Mouse (Mus musculus) heart, embryonic 13.5 days (tissue): ENCODE results near the gene Diras1. TPM values are rescaled to one million over a fixed set of nuclear protein-coding genes. Genes with fewer than 3 reads are reported as not detected.
"Not testable (repeated sequence)": the region's sequence is repeated elsewhere in the genome, so short reads cannot be mapped to it uniquely, and the experiment has no call there.

Experiments
- ATAC-seq: fragments of 200-750 bp; cut with Nextera tagmentation; 2 replicates; pipeline ENCODE4 v1.8.0; 2017; ENCODE audit warnings: moderate TSS enrichment; ENCODE audit not compliant: insufficient number of reproducible peaks, low FRiP score, low TSS enrichment; ENCODE audit errors: extremely low read depth
- H3K27ac ChIP-seq: fragments of 300-500 bp; sonication (generic); replicated peaks from 2 replicates; pipeline ENCODE4 v1.5.1; 2015; ENCODE audit warnings: moderate library complexity, mild to moderate bottlenecking, inconsistent platforms
- H3K27me3 ChIP-seq: fragments of 300-500 bp; sonication (generic); replicated peaks from 2 replicates; pipeline ENCODE4 v1.6.1; 2015; ENCODE audit warnings: mild to moderate bottlenecking, inconsistent platforms
- H3K36me3 ChIP-seq: fragments of 300-500 bp; sonication (generic); 2 replicates; pipeline ENCODE4 v1.6.1; 2015; ENCODE audit warnings: mild to moderate bottlenecking, inconsistent platforms
- H3K4me1 ChIP-seq: fragments of 300-500 bp; sonication (generic); 2 replicates; pipeline ENCODE4 v1.6.1; 2015; ENCODE audit warnings: inconsistent platforms
- H3K4me2 ChIP-seq: fragments of 300-500 bp; sonication (generic); 2 replicates; pipeline ENCODE4 v1.6.1; 2015; ENCODE audit warnings: inconsistent platforms, mild to moderate bottlenecking, moderate library complexity
- H3K4me3 ChIP-seq: fragments of 300-500 bp; sonication (generic); 2 replicates; pipeline ENCODE4 v1.5.1; 2015; ENCODE audit warnings: moderate library complexity, mild to moderate bottlenecking, inconsistent platforms
- H3K9ac ChIP-seq: fragments of 300-500 bp; sonication (generic); 2 replicates; pipeline ENCODE4 v1.6.1; 2015; ENCODE audit warnings: inconsistent platforms, mild to moderate bottlenecking, moderate library complexity
- H3K9me3 ChIP-seq: fragments of 300-500 bp; sonication (generic); 2 replicates; pipeline ENCODE4 v1.6.1; 2016; ENCODE audit warnings: inconsistent platforms
- WGBS: fragments of 180-500 bp; shearing (Covaris S2); methylation state at CpG from one replicate; pipeline ENCODE4 v1.1.7; 2015; ENCODE audit warnings: mixed read lengths; 5-methylcytosine and 5-hydroxymethylcytosine counted together
- polyA plus RNA-seq: library from polyadenylated mRNA; unstranded; fragments of >200 nt; fragmentation: Nextera tagmentation; extraction: Ambion mirVana; gene quantifications from 2 replicates; pipeline ENCODE4 v1.2.1, GENCODE M21; 2015

The Diras1 gene
- 0.06 and 0.07 TPM in 2 replicates for polyA plus RNA-seq

DNA sequence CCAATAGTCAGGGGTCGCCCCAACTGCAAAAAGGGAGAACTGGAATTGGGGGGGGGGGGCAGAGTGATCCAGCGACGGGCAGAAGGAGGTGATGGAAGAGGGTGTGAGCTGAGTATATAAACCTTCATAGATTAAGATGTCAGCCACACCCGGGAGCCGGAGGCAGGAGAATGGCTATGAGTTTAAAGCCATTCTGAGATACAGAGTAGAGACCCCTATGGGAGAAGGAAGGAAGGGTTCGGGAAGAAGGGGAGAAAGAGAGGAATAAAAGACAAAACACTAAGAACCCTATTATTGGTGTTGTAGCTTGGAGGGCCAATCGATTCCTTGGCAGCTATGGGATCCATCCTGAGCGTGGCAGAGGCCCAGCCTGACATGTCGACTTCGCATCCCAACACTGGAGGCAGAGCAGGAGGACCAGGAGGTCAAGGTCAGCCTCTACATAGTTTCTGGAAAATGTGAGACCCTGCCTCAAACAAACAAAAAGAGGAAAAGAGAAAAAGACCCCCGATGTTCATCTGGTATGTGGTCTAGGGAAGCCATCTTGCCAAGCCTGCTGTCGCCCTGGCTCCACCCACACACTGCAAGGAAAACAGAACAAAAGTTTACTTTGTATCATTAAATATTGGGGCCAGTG lies at the start of gene Diras1:
Gene Diras1, minus strand, starts transcription at position 24 of the 637 bp plus-strand sequence.
- Histone ChIP-seq H3K36me3 (peaks cover 11% of the 10 kb centered on the region), H3K4me1 (peaks cover 18% of the 10 kb centered on the region), H3K4me3 (peak within 1 kb of the TSS; percentile 36), H3K27ac (no peak within 1 kb of the TSS), H3K27me3 (peaks cover 59% of the 10 kb centered on the region), H3K4me2 (peak within 1 kb of the TSS; percentile 57), H3K9me3 (no peaks in the 10 kb centered on the region), H3K9ac (no peak within 1 kb of the TSS)
- ATAC-seq = no peak
- 44% methylated on average over 12 of the region's 12 CpGs for WGBS

DNA sequence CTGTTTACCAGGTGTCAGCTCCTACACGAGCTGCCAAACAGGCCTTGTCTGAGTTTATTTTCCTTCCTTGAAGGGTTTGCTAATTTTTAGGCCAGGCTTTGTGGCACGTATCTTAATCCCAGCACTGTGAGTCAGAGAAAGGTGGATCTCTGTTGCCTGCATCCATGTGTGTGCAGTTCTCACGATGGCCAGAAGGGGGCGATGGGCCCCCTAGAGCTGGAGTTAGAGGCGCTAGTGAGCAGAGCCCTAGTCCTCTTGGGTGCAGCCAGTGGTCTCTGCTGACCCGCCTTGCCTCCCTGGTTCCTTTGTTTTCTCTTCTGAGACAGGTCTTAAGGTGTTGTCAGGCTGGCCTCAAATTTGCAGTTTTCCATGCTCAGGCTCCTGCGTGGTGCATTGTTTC lies 48.0 kb upstream of the Diras1 start:
- ATAC-seq = no peak
- Histone ChIP-seq H3K4me3 (no peak overlapping the region), H3K27me3 (no peaks in the 10 kb centered on the region), H3K4me2 (no peak overlapping the region), H3K4me1 (peaks cover 12% of the 10 kb centered on the region), H3K9ac (no peak overlapping the region), H3K36me3 (peaks cover 48% of the 10 kb centered on the region), H3K27ac (no peak overlapping the region), H3K9me3 (no peaks in the 10 kb centered on the region)
- 60% methylated on average over 7 of the region's 7 CpGs for WGBS

DNA sequence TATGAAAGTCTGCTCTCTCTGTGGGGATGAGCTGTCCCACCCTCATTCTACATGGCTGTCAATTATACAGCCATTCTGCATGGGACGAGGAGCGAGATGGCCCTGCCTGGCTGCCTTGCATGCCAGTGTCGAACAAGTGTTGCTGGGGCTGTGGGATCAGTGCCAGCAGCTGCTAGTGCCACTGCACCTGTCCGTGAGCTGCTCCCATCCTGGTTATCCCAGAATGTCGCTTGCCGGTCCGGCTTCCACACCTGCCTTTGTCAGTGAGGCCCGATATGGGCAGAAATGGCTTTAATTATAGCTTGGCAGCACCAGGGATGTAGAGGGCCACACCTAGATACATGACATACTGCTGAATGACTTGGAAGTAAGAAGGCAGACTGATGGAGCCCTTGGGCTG lies 46.8 kb upstream of the Diras1 start:
- no peak for ATAC-seq
- no peak overlapping the region for H3K4me3 ChIP-seq
- H3K4me2 ChIP-seq = no peak overlapping the region
- 87% methylated on average over 8 of the region's 8 CpGs for WGBS
- H3K9ac ChIP-seq = 0 out of 2 replicates have a peak overlapping the region, but pooled peaks have one; percentile 10
- no peak overlapping the region for H3K27ac ChIP-seq
- H3K4me1 ChIP-seq = peaks cover 12% of the 10 kb centered on the region
- no peaks in the 10 kb centered on the region for H3K9me3 ChIP-seq
- no peaks in the 10 kb centered on the region for H3K27me3 ChIP-seq
- H3K36me3 ChIP-seq = peaks cover 36% of the 10 kb centered on the region

DNA sequence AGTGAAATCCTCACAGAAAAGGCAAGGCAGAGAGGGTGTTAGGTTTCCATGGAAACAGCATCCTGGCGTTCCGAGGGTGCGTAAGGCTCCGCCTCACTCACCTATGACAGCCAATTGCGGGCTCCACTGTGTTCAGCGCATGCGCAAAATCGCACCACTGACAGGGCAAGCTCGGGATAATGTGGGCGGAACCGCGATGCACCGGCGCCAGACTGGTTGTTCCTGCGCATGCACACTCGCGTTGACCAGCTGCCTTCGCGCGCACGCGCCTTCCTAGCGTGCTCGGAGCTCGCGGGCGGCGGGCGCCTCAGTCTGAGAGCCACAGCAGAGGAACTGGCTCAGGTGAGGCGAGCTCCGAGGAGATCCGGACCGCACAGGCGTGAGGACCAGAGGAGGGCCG lies 44.4 kb upstream of the Diras1 start, which contains the start of gene Thop1:
Gene Thop1, plus strand, starts transcription at position 200 of the 400 bp plus-strand sequence.
- H3K27me3 ChIP-seq = no peaks in the 10 kb centered on the region
- peaks cover 12% of the 10 kb centered on the region for H3K4me1 ChIP-seq
- peaks cover 22% of the 10 kb centered on the region for H3K36me3 ChIP-seq
- 0% methylated on average over 35 of the region's 35 CpGs for WGBS
- H3K4me3 ChIP-seq = peak within 1 kb of the TSS; percentile 69
- peak within 1 kb of the TSS; percentile 78 for H3K4me2 ChIP-seq
- peak within 1 kb of the TSS; percentile 93 for H3K9ac ChIP-seq
- no peak within 1 kb of the TSS for H3K27ac ChIP-seq
- no peaks in the 10 kb centered on the region for H3K9me3 ChIP-seq
- ATAC-seq = peak; percentile 85

DNA sequence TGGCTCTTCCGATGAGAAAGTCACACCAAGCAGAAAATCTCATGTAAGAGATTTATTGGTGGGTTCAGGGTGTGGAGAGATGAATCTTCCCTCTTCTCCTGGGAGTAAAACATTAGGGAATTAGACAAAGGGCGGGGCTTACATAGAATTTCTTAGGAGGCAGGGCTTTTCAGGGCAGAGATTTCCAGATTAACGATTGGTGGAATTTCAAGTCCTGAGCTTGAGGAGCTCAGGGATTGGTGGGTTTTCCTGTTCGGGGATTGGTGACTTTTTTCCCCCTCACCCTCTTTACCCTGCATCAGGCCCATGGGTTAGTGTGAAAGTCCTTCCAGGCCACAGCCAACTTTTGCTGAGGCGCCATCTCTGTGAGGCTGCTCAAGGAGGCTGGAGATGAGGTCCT lies 43.2 kb upstream of the Diras1 start:
- peaks cover 11% of the 10 kb centered on the region for H3K36me3 ChIP-seq
- no peak overlapping the region for H3K27ac ChIP-seq
- peaks cover 12% of the 10 kb centered on the region for H3K4me1 ChIP-seq
- H3K4me3 ChIP-seq = no peak overlapping the region
- no peak overlapping the region for H3K4me2 ChIP-seq
- no peak for ATAC-seq
- 62% methylated on average over 5 of the region's 5 CpGs for WGBS
- H3K9ac ChIP-seq = no peak overlapping the region
- no peaks in the 10 kb centered on the region for H3K9me3 ChIP-seq
- no peaks in the 10 kb centered on the region for H3K27me3 ChIP-seq

DNA sequence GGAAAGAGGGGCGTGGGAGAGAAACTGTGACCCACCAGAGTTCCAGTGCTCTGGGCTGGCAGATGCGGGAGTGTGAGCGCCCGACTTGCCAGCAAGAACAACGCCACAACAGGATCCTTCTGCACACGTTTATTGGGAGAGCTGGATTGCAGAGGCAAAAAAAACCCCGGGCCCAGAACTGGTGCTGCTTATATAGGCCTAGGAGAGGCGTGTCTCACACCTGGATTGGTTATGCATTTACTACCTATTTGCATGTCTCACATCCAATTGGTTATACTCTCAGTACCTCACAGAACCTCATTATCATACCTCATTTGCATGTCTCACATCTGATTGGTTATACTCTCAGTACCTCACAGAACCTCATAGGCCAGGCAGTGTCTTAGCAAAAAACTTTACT lies 39.1 kb upstream of the Diras1 start:
- not testable (repeated sequence) for H3K4me1 ChIP-seq, ATAC-seq, H3K4me3 ChIP-seq, H3K4me2 ChIP-seq, H3K36me3 ChIP-seq, H3K27ac ChIP-seq, H3K9ac ChIP-seq, H3K27me3 ChIP-seq, H3K9me3 ChIP-seq
- 77% methylated on average over 8 of the region's 8 CpGs for WGBS

DNA sequence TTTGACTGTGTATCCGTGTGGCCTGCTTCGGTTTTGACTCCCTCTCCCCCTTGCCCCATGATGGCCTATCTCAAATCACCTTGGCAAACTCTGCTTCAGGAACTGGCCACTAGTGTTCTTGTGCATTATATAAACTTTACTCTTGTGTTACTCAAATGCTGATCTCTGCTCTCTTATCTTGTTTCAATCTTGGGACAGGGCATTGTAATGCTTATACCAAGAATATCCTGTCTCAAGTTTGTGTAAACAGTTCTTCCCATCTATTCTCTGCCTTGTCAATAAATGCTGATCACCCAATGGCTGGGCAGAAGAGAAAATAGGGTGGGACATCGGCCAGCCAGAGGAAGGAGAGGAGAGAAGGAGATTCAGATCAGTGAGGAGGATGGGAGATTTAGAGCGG lies 37.2 kb upstream of the Diras1 start:
- no peak for ATAC-seq
- Histone ChIP-seq H3K9ac (no peak overlapping the region), H3K36me3 (no peaks in the 10 kb centered on the region), H3K4me1 (peaks cover 20% of the 10 kb centered on the region), H3K27ac (no peak overlapping the region), H3K4me2 (no peak overlapping the region), H3K4me3 (no peak overlapping the region), H3K27me3 (no peaks in the 10 kb centered on the region), H3K9me3 (no peaks in the 10 kb centered on the region)
- 58% methylated on average over 4 of the region's 4 CpGs for WGBS

DNA sequence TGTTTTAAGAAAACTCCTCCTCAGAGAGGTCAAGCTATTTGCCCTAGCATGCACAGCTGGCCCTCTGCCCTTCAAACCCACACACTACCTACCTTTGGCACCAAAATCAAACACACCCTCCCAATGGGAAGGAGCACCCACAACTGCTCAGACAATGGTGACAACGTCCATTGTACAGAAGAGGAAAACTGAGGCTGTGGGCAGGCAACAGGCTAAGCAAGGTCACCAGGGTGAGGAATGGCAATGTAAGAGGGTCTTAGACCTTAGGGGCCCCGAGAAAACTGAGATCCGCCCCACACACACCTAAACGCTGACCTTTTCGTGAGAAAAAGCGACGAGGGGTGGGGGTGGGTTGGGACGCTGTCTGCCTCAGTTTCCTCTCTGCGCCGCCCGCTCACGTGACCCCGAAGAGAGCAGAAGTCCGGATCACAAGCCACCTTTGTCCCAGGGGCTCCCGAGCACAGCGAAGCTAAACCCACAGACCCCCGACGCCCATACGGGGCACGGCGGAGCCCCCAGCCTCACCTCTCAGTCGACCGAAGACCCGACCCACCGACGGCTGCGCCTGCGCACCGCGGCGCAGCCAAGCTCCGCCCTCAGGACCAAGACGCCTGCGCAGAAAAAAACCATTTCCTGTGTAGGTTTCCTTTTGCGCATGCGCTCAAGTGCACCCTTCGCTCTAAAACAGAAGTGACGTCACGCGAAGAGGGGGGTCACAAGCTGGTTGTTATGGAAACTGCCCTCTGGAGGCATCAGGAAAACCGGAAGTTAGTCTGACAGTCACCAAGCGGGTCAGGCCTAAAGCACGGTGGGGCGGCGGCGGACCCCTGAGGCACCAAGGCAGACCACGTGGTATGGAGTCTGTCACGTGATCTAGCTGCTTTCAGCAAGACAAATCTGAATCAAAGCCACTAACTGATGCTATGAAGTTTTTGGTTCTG lies 34.4 kb upstream of the Diras1 start, which contains the start of gene Sgta:
Gene Sgta, minus strand, starts transcription at position 579 of the 941 bp plus-strand sequence.
- Histone ChIP-seq H3K4me3 (peak within 1 kb of the TSS; percentile 92), H3K4me2 (peak within 1 kb of the TSS; percentile 93), H3K27ac (peak within 1 kb of the TSS; percentile 61), H3K9me3 (no peaks in the 10 kb centered on the region), H3K4me1 (peaks cover 36% of the 10 kb centered on the region), H3K27me3 (no peaks in the 10 kb centered on the region), H3K36me3 (peaks cover 6% of the 10 kb centered on the region; the same call in 1 of the 2 replicates), H3K9ac (peak within 1 kb of the TSS; percentile 97)
- ATAC-seq = peak; percentile 89
- WGBS = under 1% methylated on average over 48 of the region's 48 CpGs

DNA sequence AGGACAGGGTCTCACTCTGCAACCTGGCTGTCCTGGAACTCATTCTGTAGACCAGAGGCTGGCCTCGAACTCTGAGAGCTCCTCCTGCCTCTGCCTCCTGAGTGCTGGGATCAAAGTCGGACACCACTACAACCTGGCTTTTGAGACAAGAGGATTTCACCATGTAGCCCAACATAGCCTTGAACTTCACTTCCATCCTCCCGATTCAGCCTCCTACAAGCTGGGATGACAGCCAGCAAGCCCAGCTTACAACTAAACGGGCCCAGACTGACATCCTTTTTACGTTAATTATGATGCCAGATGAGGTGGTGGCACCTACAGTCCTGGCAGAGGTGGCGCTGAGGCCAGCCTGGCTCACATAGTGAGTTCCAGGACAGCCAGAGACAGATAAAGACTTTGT lies 33.4 kb upstream of the Diras1 start:
- H3K4me2 ChIP-seq = peak overlapping the region; percentile 93
- no peaks in the 10 kb centered on the region for H3K27me3 ChIP-seq
- H3K36me3 ChIP-seq = peaks cover 6% of the 10 kb centered on the region; the same call in 1 of the 2 replicates
- H3K9ac ChIP-seq = peak overlapping the region; percentile 97
- no peak overlapping the region for H3K27ac ChIP-seq
- ATAC-seq = no peak
- 87% methylated on average over 6 of the region's 6 CpGs for WGBS
- H3K4me3 ChIP-seq = peak overlapping the region; percentile 92
- H3K9me3 ChIP-seq = no peaks in the 10 kb centered on the region
- H3K4me1 ChIP-seq = peaks cover 39% of the 10 kb centered on the region

DNA sequence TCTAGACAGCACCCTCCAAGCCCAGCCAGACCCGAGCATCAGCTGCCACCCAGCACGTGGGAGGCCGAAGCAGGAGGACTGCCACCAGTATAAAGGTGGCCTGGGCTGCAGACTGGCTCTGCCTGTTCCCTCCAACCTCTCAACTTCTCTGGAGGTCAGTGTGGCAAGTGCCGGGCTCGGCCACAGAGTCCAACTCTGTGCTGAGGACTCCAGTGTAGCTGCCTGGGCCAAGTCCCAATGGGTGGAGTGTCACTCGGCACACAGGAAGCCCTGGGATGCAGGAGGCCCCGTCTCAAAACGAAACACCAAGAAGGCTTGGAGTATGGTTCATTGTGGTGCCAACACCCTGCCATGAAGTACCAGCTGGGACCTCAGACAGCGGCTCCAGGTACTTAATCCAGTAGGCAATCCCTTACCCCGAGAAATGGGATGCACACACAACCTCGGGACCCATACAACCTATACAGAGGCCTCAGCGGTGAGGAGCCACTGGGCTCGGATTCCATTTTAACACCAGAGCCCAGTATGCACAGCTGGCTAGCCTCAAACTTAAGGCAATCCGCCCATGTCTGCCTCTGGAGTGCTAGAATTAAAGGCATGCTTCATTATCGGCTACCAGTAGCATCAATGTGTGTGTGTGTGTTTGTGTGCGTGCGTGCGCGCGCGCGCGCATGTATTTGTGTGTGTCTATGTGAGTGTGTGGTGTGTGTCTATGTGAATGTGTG lies 32.1 kb upstream of the Diras1 start:
- peak overlapping the region; percentile 97 for H3K9ac ChIP-seq
- peaks cover 39% of the 10 kb centered on the region for H3K4me1 ChIP-seq
- WGBS = 89% methylated on average over 23 of the region's 23 CpGs
- no peaks in the 10 kb centered on the region for H3K27me3 ChIP-seq
- H3K4me2 ChIP-seq = no peak overlapping the region
- peaks cover 10% of the 10 kb centered on the region for H3K36me3 ChIP-seq
- ATAC-seq = no peak
- no peak overlapping the region for H3K27ac ChIP-seq
- no peaks in the 10 kb centered on the region for H3K9me3 ChIP-seq
- H3K4me3 ChIP-seq = no peak overlapping the region; the same call in 1 of the 2 replicates

DNA sequence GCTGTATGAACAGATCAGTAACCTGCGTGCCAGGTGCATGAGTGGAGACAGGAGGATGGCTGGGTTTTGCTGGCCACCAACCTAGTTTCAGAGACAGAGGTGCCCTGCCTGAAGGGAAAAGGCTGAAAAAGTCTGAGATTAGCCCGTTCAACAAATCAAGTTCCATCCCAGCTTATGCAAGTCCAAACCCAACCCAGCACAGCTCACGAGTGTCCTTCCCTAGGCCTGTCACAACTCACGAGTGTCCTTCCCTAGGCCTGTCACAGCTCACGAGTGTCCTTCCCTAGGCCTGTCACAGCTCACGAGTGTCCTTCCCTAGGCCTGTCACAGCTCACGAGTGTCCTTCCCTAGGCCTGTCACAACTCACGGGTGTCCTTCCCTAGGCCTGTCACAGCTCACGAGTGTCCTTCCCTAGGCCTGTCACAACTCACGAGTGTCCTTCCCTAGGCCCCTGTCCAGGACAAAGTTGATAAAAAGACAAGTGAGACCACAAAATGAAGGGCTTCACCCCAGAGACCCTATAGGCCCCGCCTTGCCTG lies 30.4 kb upstream of the Diras1 start:
- not testable (repeated sequence) for H3K4me3 ChIP-seq, ATAC-seq, H3K4me2 ChIP-seq, H3K27ac ChIP-seq, H3K9ac ChIP-seq, H3K27me3 ChIP-seq, H3K9me3 ChIP-seq
- whole genome bisulfite sequencing = 70% methylated on average over 11 of the region's 11 CpGs
- Histone ChIP-seq H3K36me3 (peaks cover 27% of the 10 kb centered on the region), H3K4me1 (peaks cover 39% of the 10 kb centered on the region)
